Mouse (Mus musculus) neural tube, embryonic 10.5 days (tissue): Measurements from ENCODE around the gene Myct1.

ENCODE experiments used
- DNase-seq: peaks from one replicate; pipeline ENCODE4 v3.0.0-alpha.2; 2017; ENCODE audit warnings: low spot score; ENCODE audit errors: extremely low spot score

Myct1 gene

GRCm38 (mm10) chr10:5615186-5616040 is 21.8 kb downstream of the Myct1 start:
- DNase-seq: no peak

GRCm38 (mm10) chr10:5626268-5626667 is 32.7 kb downstream of the Myct1 start:
- DNase-seq: no peak

- no peak for DNase-seq
Measured at GRCm38 (mm10) chr10:5633672-5634200, 40.2 kb downstream of the Myct1 start.

GRCm38 (mm10) chr10:5634336-5634735 is 40.8 kb downstream of the Myct1 start:
- no peak for DNase-seq

- no peak for DNase-seq
Measured at GRCm38 (mm10) chr10:5637322-5637721, 43.7 kb downstream of the Myct1 start.

GRCm38 (mm10) chr10:5639112-5639511 is 45.5 kb downstream of the Myct1 start, which contains the start of gene Vip:
Gene Vip, plus strand, starts transcription at chr10:5639218.
- peak; percentile 50 for DNase-seq
